Mouse (Mus musculus) brain, embryonic 18.5 days (tissue): ENCODE results near the gene Tlr11.

Experiments
- DNase-seq: peaks from one replicate; pipeline ENCODE4 v3.0.0-alpha.2; 2012; ENCODE audit warnings: low read depth, low spot score

Gene Tlr11

DNA sequence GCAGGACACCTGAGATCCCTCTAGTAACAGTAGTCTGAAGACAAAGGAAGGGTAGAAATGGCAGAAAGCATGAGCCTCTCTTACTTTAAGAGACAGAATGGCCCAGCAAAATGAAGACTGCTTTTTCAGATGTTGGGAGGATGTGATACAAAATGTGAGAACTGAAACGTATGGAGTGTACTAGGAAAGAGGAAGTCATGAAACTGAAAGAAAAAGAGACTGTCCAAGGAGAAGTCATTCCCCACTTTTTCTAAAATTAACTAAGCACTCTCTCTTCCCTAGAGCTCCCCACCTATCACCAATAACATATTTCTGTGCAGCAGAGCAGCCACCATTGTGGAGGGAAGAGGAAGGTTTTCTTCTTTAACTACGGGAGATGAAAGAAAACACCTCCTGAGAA is at the start of gene Tlr11:
Gene Tlr11, plus strand, starts transcription at position 322 of the 400 bp plus-strand sequence.
- DNase-seq, result no peak

DNA sequence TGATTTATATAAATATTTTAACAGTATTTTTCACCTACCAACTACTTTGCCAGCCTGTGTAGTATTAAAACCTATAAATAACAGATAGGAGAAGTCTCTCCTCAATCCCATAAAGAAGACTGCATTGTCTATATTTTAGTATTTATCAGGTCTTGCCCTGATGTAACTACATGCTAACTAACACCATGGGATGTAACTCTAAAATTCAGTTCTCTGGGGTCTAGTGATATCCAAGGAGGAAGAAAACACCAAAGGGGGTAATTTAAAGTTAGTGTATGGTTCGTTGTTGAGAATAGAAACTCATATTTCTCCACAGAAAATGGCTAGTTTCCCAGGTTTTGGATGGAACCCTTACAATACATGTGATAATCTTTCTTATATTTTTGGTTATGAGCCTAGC is 31.1 kb upstream of the Tlr11 start, which contains the start of gene Olfr734:
Gene Olfr734, minus strand, starts transcription at position 101 of the 400 bp plus-strand sequence.
- DNase-seq, result no peak

DNA sequence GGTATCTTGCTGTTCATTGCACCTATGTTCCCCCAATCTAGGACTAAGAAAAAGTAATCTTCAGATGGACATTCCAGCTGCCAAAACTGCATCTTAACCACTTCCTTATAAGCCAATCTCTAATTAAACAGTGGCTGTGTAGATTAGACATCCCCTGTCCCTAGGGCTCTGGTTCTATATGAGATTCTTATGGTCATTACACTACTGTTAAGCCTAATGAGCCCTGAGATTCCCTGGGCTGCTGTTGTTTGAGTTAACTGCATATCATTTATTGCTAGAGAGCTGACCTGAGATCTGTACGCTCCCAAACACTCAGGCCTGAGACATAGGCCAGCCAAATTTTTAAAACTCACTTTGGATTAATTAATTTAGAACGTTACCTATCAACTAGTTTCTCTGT is 8.9 kb upstream of the Tlr11 start, which contains the start of gene Olfr735:
Gene Olfr735, minus strand, starts transcription at position 77 of the 400 bp plus-strand sequence.
- DNase-seq, result no peak

DNA sequence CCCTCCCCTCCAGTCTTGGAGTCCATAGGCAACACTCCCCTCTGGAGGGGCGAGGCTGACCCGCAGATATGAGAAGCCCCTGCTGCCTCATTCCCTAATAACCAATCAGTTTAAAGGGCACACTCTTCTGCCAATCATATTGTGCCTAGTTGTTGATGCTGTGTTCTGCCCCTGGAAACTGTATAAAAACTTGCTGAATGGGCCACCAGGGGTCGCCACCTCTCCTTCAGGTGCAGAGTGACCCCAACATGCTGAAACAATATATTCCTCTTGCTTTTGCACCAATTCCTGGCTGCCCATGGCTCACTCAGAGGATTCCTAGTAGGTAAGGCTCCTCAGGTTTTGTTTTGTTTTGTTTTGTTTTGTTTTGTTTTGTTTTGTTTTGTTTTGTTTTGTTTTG is 5.3 kb upstream of the Tlr11 start:
- DNase-seq, result no peak

DNA sequence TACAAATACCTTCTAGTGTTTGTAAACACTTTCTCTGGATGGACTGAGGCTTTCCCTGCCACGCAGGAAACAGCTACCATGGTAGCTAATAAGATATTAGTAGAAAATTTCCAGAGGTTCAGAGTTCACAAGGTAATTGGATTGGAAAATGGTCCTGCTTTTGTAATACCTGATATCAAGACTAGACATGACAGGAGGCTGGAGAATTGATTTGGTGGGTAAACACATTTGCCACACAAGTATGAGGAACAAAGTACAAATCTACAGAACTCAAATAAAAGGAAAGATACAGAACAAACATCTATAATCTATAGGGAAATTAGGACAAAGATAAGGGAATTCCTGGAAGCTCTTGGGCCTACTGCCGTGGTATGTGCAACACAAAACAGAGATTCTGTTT is 989 bp upstream of the Tlr11 start:
- DNase-seq, result no peak

DNA sequence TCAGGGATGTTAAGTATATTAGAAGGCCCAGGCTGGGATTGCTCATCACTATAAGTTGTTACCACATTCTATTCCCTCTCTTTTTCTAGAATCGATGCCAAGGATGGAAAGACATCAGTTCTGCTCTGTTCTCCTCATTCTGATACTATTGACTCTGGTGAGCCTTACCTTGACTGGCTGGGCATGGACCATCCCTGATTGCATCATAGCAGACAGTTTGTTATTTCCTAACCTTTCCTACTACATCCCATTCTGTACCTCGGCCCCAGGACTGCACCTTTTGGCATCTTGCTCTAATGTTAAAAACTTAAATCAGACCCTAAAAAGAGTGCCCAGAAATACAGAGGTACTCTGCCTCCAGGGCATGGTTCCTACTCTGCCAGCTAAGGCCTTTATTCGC is 2.8 kb downstream of the Tlr11 start:
- no peak for DNase-seq

DNA sequence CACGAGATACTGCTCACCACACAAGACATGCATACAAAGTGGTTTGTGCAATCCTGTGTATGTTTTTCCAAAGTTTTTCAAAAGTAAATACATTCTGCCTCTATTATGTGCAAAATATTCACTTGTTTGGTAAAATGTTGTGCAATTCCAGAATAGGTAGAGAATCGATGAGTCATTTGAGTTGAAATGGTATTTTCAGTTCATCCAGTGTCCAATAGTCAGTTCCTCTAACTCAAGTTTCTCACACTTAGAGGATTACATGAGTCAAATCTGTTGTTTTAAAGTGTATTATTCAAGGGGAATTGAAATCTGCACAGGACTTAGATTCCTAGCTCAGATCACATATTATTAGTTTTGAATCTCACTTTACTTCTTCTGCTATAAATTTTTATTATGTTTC is 5.8 kb downstream of the Tlr11 start:
- no peak for DNase-seq

DNA sequence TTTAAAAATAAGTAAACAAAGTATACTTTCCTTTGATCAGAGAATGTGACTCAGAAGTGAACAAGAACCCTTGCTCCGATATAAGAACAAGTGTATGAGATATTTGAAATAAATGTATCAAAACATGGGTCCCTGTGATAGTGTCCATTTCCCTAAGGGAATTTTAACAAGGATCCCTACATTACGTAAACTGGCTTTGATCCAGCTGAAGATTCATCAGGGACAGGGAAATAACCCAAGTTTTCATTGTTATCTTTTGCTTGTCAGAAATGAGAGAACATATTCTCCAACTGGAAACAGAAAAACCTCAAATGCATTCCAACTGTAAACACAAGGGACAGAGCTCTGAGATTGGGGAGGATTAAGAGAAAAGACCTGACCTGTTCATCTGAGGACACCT is 23.1 kb downstream of the Tlr11 start, which contains the start of gene Olfr736:
Gene Olfr736, plus strand, starts transcription at position 301 of the 400 bp plus-strand sequence.
- DNase-seq, result no peak

DNA sequence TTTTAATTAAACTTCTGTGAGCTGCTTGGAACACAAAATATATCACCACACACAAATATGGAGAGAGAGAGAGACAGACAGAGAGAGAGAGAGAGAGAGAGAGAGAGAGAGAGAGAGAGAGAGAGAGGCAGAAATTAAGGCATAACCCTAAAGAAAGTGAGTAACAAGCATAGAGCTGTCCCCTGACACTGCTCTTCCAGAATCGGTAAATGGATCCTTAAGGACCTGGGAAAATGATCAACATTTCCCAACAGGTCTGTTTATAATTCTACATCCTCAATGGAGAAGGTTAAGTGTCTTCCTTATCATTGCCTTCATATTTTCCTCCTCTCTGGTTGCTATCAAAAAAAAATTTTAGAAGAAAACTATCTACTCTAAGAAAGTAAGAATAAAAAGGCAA is 49.6 kb downstream of the Tlr11 start, which contains the start of gene Olfr738:
Gene Olfr738, plus strand, starts transcription at position 301 of the 400 bp plus-strand sequence.
- DNase-seq, result no peak
